Mouse (Mus musculus) liver, embryonic 14.5 days (tissue): Measurements from ENCODE around the gene Tmem165.

ENCODE experiments used
- CTCF ChIP-seq: IDR thresholded peaks from 2 replicates; pipeline ENCODE4 v1.5.1; 2016; ENCODE audit warnings: antibody characterized with exemption, low read depth, control low read depth
- EP300 ChIP-seq: IDR thresholded peaks from 2 replicates; pipeline ENCODE4 v1.6.1; 2016; ENCODE audit warnings: antibody characterized with exemption, low read depth

GRCm38 (mm10) chr5:76187885-76188284 lies 4.2 kb downstream of the Tmem165 start:
- TF ChIP-seq CTCF (no peak), EP300 (no peak)
